Mouse (Mus musculus) liver, embryonic 14.5 days (tissue): ENCODE measurements around the gene Dnhd1.

ENCODE experiments used
- CTCF ChIP-seq: IDR thresholded peaks from 2 replicates; pipeline ENCODE4 v1.5.1; 2016; ENCODE audit warnings: antibody characterized with exemption, low read depth, control low read depth
- EP300 ChIP-seq: IDR thresholded peaks from 2 replicates; pipeline ENCODE4 v1.6.1; 2016; ENCODE audit warnings: antibody characterized with exemption, low read depth

- TF ChIP-seq CTCF, result no peak
- no peak for TF ChIP-seq EP300
These were observed 35.0 kb downstream of the Dnhd1 start for GRCm38 (mm10) chr7:105685541-105686197.
